In the genomic region with DNA sequence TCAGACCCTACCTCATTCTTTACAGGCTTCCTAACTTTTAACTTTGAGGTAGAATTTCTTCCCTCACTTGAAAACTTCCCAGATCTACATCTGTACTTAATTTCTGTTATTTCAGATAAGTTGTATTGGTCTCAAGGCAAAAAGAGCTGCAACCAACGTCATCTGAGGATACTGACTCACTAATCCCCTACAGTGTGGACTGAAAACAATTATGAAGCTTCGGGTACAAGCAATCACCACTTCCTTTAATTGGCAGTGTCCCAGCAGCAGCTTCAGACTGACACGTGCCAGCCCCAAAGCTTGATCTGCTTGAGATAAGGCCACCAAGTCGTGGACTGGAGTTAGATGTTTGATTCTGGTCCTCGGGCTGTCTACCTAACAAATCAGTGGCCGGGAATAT, we compare ENCODE assay signal across 23 mouse cellular contexts.
DNase-seq lines count a peak whose midpoint lies in the region; ATAC-seq and TF ChIP-seq lines count a peak whose summit lies in the region.
"Had no signal": no experiment of that assay in that cellular context is flagged by ENCODE, and none has a peak within 500 bp of the region (broad histone marks: within the 10 kb centered on the region; RNA-seq: fewer than 3 reads in every experiment).

No protein-coding gene starts in this region.

- H3K4me1 ChIP-seq in lung, embryonic 14.5 days (ENCODE audit: insufficient read depth): no peaks in the 10 kb centered on the region
- H3K4me1 ChIP-seq: embryonic facial prominence, embryonic 12.5 days; forebrain, embryonic 10.5 days; forebrain, embryonic 12.5 days had no signal

- no peaks in the 10 kb centered on the region for H3K27me3 ChIP-seq in lung, embryonic 14.5 days (ENCODE audit: insufficient read depth, low read length)
- H3K27me3 ChIP-seq: embryonic facial prominence, embryonic 12.5 days; forebrain, embryonic 12.5 days; Patski had no signal

- H3K4me2 ChIP-seq in lung, embryonic 14.5 days: no peak overlapping the region
- H3K4me2 ChIP-seq: embryonic facial prominence, embryonic 12.5 days; forebrain, embryonic 12.5 days had no signal

- DNase-seq in lung, embryonic 14.5 days: peak; percentile 1
- no peak for DNase-seq in lung, postnatal 4 days
- DNase-seq in 3T3-L1 (ENCODE audit: low read depth, low spot score) (peak; percentile 54), 416B (ENCODE audit: low read depth) (peak; percentile 69), adipocyte (ENCODE audit: low spot score) (peak; percentile 10)
- DNase-seq in adrenal gland, adult 18-20 months (ENCODE audit: low spot score in 2 of 2): no peak
- DNase-seq in layer of hippocampus, adult 18-20 months (ENCODE audit: low spot score in 2 of 2): no peak
- DNase-seq: adrenal gland, adult 8-10 months; adrenal gland, postnatal 14 days; adrenal gland, postnatal 36 days; cerebellum, adult 11-12 months; cerebellum, adult 2 months; cerebellum, adult 9-10 months; cerebellum, postnatal 10 days; cerebellum, postnatal 25 days had no signal

- TF ChIP-seq CTCF in lung, embryonic 14.5 days (IDR thresholded peaks at IDR 0.05; ENCODE audit: low read depth): no peak

- no peaks in the 10 kb centered on the region for H3K9me3 ChIP-seq in lung, embryonic 14.5 days (ENCODE audit: low read depth, low read length)
- H3K9me3 ChIP-seq: embryonic facial prominence, embryonic 12.5 days; forebrain, embryonic 10.5 days; forebrain, embryonic 12.5 days had no signal

- H3K4me3 ChIP-seq in lung, embryonic 14.5 days (ENCODE audit: low read depth, low read length): no peak overlapping the region
- H3K4me3 ChIP-seq: embryonic facial prominence, embryonic 12.5 days; forebrain, embryonic 10.5 days; forebrain, embryonic 12.5 days had no signal

- no peak overlapping the region for H3K9ac ChIP-seq in lung, embryonic 14.5 days
- H3K9ac ChIP-seq: embryonic facial prominence, embryonic 12.5 days; forebrain, embryonic 12.5 days had no signal

- WGBS in lung, embryonic 14.5 days: 44% methylated on average over 6 of the region's 6 CpGs

- no peak overlapping the region for H3K27ac ChIP-seq in lung, embryonic 14.5 days (ENCODE audit: low read depth)
- H3K27ac ChIP-seq: embryonic facial prominence, embryonic 12.5 days; forebrain, embryonic 10.5 days; forebrain, embryonic 12.5 days had no signal

- no peak for ATAC-seq in lung, embryonic 14.5 days (ENCODE audit: insufficient read depth)
- no peak for ATAC-seq in megakaryocyte progenitor cell, adult 5-6 weeks (replicated peaks; ENCODE audit: poor library complexity)
- ATAC-seq: activated CD4-positive, CD25-positive, alpha-beta regulatory T cell, adult 4 months; forebrain, embryonic 14.5 days; forebrain, embryonic 16.5 days; Patski had no signal

- no peaks in the 10 kb centered on the region for H3K36me3 ChIP-seq in lung, embryonic 14.5 days (ENCODE audit: insufficient read depth)
- H3K36me3 ChIP-seq: embryonic facial prominence, embryonic 12.5 days; forebrain, embryonic 10.5 days; forebrain, embryonic 12.5 days had no signal

Comparison
In these comparisons a context has a peak if more than half of its experiments do, and no peak if none do; other contexts are left out.
1. DNase-seq: peak in lung, embryonic 14.5 days (single experiment), 3T3-L1 (single experiment), 416B (single experiment) and adipocyte (single experiment); none in lung, postnatal 4 days (0 of 2), adrenal gland, adult 18-20 months (0 of 2) and layer of hippocampus, adult 18-20 months (0 of 2).